Mouse (Mus musculus) ES-Bruce4 (cell line): ENCODE measurements around the gene Slc10a6.

ENCODE experiments used
- CTCF ChIP-seq: IDR thresholded peaks from one replicate; pipeline ENCODE4 v1.8.1; 2011; ENCODE audit warnings: low read depth, low read length
- EP300 ChIP-seq: IDR thresholded peaks from 2 replicates; pipeline ENCODE4 v1.6.1; 2011; ENCODE audit warnings: low read depth, low read length; ENCODE audit not compliant: insufficient read depth
- POLR2A ChIP-seq: IDR thresholded peaks from one replicate; pipeline ENCODE4 v1.8.1; 2011; ENCODE audit warnings: low read length; ENCODE audit not compliant: insufficient read depth

GRCm38 (mm10) chr5:103587219-103587618 lies 42.0 kb downstream of the Slc10a6 start:
- peak; percentile 80 for TF ChIP-seq CTCF
- no peak for TF ChIP-seq POLR2A
- TF ChIP-seq EP300, result no peak
